Mouse (Mus musculus) kidney, embryonic 15.5 days (tissue): ENCODE data around the gene Wbp11. TPM values are rescaled to one million over a fixed set of nuclear protein-coding genes. Genes with fewer than 3 reads are reported as not detected.

Experiments
- ATAC-seq: fragments of 200-750 bp; cut with Nextera tagmentation; replicated peaks from 2 replicates; pipeline ENCODE4 v1.8.0; 2017; ENCODE audit warnings: moderate TSS enrichment; ENCODE audit not compliant: low FRiP score
- H3K27ac ChIP-seq: fragments of 300-500 bp; sonication (generic); 2 replicates; pipeline ENCODE4 v1.5.1; 2015; ENCODE audit warnings: mild to moderate bottlenecking, inconsistent platforms
- H3K27me3 ChIP-seq: fragments of 300-500 bp; sonication (generic); 2 replicates; pipeline ENCODE4 v1.6.1; 2015; ENCODE audit warnings: inconsistent platforms
- H3K36me3 ChIP-seq: fragments of 300-500 bp; sonication (generic); 2 replicates; pipeline ENCODE4 v1.6.1; 2015; ENCODE audit warnings: inconsistent platforms
- H3K4me1 ChIP-seq: fragments of 300-500 bp; sonication (generic); 2 replicates; pipeline ENCODE4 v1.6.1; 2015; ENCODE audit warnings: inconsistent platforms
- H3K4me2 ChIP-seq: fragments of 300-500 bp; sonication (generic); 2 replicates; pipeline ENCODE4 v1.6.1; 2015; ENCODE audit warnings: moderate library complexity, mild to moderate bottlenecking, inconsistent platforms
- H3K4me3 ChIP-seq: fragments of 300-500 bp; sonication (generic); replicated peaks from 2 replicates; pipeline ENCODE4 v1.5.1; 2015; ENCODE audit warnings: mild to moderate bottlenecking, inconsistent platforms
- H3K9ac ChIP-seq: fragments of 300-500 bp; sonication (generic); 2 replicates; pipeline ENCODE4 v1.6.1; 2015; ENCODE audit warnings: mild to moderate bottlenecking, inconsistent platforms
- H3K9me3 ChIP-seq: fragments of 300-500 bp; sonication (generic); replicated peaks from 2 replicates; pipeline ENCODE4 v1.6.1; 2016; ENCODE audit warnings: inconsistent platforms
- WGBS: fragments of 180-500 bp; shearing (Covaris S2); methylation state at CpG from one replicate; pipeline ENCODE4 v1.1.7; 2015; ENCODE audit warnings: mixed read lengths; 5-methylcytosine and 5-hydroxymethylcytosine counted together
- microRNA-seq: library from miRNA; unstranded; fragments of <30 nt; microRNA quantifications from one replicate; pipeline ENCODE4, GENCODE M21; 2016
- polyA plus RNA-seq: library from polyadenylated mRNA; unstranded; fragments of >200 nt; fragmentation: Nextera tagmentation; extraction: Ambion mirVana; gene quantifications from 2 replicates; pipeline ENCODE4 v1.2.1, GENCODE M21; 2015

Wbp11 gene
- polyA plus RNA-seq, 1 experiment from 2014 or later, result 120 TPM

GRCm38 (mm10) chr6:136769143-136769542 is 58.9 kb downstream of the Wbp11 start:
- WGBS, result 89% methylated on average over 8 of the region's 8 CpGs
- Histone ChIP-seq H3K4me3 (no peak overlapping the region), H3K27me3 (no peaks in the 10 kb centered on the region), H3K4me2 (no peak overlapping the region), H3K9me3 (no peaks in the 10 kb centered on the region), H3K27ac (no peak overlapping the region), H3K9ac (no peak overlapping the region), H3K36me3 (no peaks in the 10 kb centered on the region), H3K4me1 (no peaks in the 10 kb centered on the region)
- ATAC-seq, result no peak

- H3K4me1 ChIP-seq, result no peaks in the 10 kb centered on the region
- 63% methylated on average over 1 of the region's 1 CpGs for WGBS
- no peak overlapping the region for H3K27ac ChIP-seq
- H3K4me2 ChIP-seq, result no peak overlapping the region
- no peak for ATAC-seq
- H3K9ac ChIP-seq, result no peak overlapping the region
- no peaks in the 10 kb centered on the region for H3K27me3 ChIP-seq
- no peaks in the 10 kb centered on the region for H3K36me3 ChIP-seq
- no peaks in the 10 kb centered on the region for H3K9me3 ChIP-seq
- no peak overlapping the region for H3K4me3 ChIP-seq
These were observed 64.1 kb downstream of the Wbp11 start for GRCm38 (mm10) chr6:136763912-136764311.

Small RNA genes within 50 kb of the gene (microRNA-seq; reads per million reads assigned to microRNA genes)
- not detected for gene Gm44364

Other genes with a start within 250 kb of the Wbp11 start
- 4.8 and 5.2 TPM in 2 replicates for gene Plbd1, start 166.3 kb downstream of the Wbp11 start, polyA plus RNA-seq
- gene Gucy2c, start 46.5 kb downstream of the Wbp11 start, polyA plus RNA-seq, result 0.08 and 0.71 TPM in 2 replicates
- gene Hist4h4, start 23.8 kb downstream of the Wbp11 start, polyA plus RNA-seq, result 0.68 and 0.69 TPM in 2 replicates
- gene H2afj, start 20.0 kb downstream of the Wbp11 start, polyA plus RNA-seq, result 112 and 118 TPM in 2 replicates
- gene BC049715, start 607 bp downstream of the Wbp11 start, polyA plus RNA-seq, result 2.1 and 2.8 TPM in 2 replicates
- gene Smco3, start 7.2 kb upstream of the Wbp11 start, polyA plus RNA-seq, result 1.7 and 2.3 TPM in 2 replicates
- gene Art4, start 29.5 kb upstream of the Wbp11 start, polyA plus RNA-seq, result 5.2 and 5.9 TPM in 2 replicates
- gene Mgp, start 47.6 kb upstream of the Wbp11 start, polyA plus RNA-seq, result 210 and 216 TPM in 2 replicates
- gene Erp27, start 93.9 kb upstream of the Wbp11 start, polyA plus RNA-seq, result 0.23 and 0.38 TPM in 2 replicates
- gene Pde6h, start 95.6 kb upstream of the Wbp11 start, polyA plus RNA-seq, result 0.26 and 0.40 TPM in 2 replicates
- 62.1 and 63.8 TPM in 2 replicates for gene Arhgdib, start 113.7 kb upstream of the Wbp11 start, polyA plus RNA-seq